Mouse (Mus musculus) intestine, embryonic 14.5 days (tissue): Measurements from ENCODE around the gene Apold1. TPM values are rescaled to one million over a fixed set of nuclear protein-coding genes. Genes with fewer than 3 reads are reported as not detected.
A peak's percentile ranks its signal among the peaks of the same experiment; 100 is the strongest.

ENCODE experiments used
- ATAC-seq: fragments of 200-750 bp; cut with Nextera tagmentation; replicated peaks from 2 replicates; pipeline ENCODE4 v1.8.0; 2017; ENCODE audit warnings: low read depth, moderate number of reproducible peaks, moderate TSS enrichment, moderate library complexity; ENCODE audit not compliant: low FRiP score, low TSS enrichment
- DNase-seq: peaks from one replicate; pipeline ENCODE4 v3.0.0-alpha.2; 2018; ENCODE audit warnings: low spot score
- H3K27ac ChIP-seq: fragments of 300-500 bp; sonication (generic); 2 replicates; pipeline ENCODE4 v1.5.1; 2014; ENCODE audit warnings: low read depth, mild to moderate bottlenecking, control low read depth
- H3K27me3 ChIP-seq: fragments of 300-500 bp; sonication (generic); replicated peaks from 2 replicates; pipeline ENCODE4 v1.6.1; 2014; ENCODE audit warnings: low read length, control low read depth; ENCODE audit not compliant: control insufficient read depth, insufficient read depth
- H3K36me3 ChIP-seq: fragments of 300-500 bp; sonication (generic); 2 replicates; pipeline ENCODE4 v1.6.1; 2014; ENCODE audit warnings: low read length, control low read depth; ENCODE audit not compliant: control insufficient read depth, insufficient read depth
- H3K4me1 ChIP-seq: fragments of 300-500 bp; sonication (generic); replicated peaks from 2 replicates; pipeline ENCODE4 v1.6.1; 2014; ENCODE audit warnings: low read length, control low read depth, mixed read lengths; ENCODE audit not compliant: control insufficient read depth, insufficient read depth
- H3K4me2 ChIP-seq: fragments of 300-500 bp; sonication (generic); 2 replicates; pipeline ENCODE4 v1.6.1; 2014; ENCODE audit warnings: low read length
- H3K4me3 ChIP-seq: fragments of 300-500 bp; sonication (generic); 2 replicates; pipeline ENCODE4 v1.5.1; 2014; ENCODE audit warnings: low read depth, low read length, control low read depth, mixed read lengths
- H3K9ac ChIP-seq: fragments of 300-500 bp; sonication (generic); 2 replicates; pipeline ENCODE4 v1.6.1; 2014; ENCODE audit warnings: mild to moderate bottlenecking, low read length
- H3K9me3 ChIP-seq: fragments of 300-500 bp; sonication (generic); 2 replicates; pipeline ENCODE4 v1.6.1; 2016; ENCODE audit warnings: low read length, control low read depth; ENCODE audit not compliant: control insufficient read depth
- WGBS: fragments of 180-500 bp; shearing (Covaris S2); extraction: QIAGEN DNeasy Blood & Tissue Kit; methylation state at CpG from one replicate; pipeline ENCODE4 v1.1.7; 2014; 5-methylcytosine and 5-hydroxymethylcytosine counted together
- polyA plus RNA-seq: library from polyadenylated mRNA; unstranded; fragments of >200 nt; fragmentation: Nextera tagmentation; extraction: Ambion mirVana; gene quantifications from 2 replicates; pipeline ENCODE4 v1.2.1, GENCODE M21; 2014

The Apold1 gene
- polyA plus RNA-seq, 1 experiment from 2014 or later: 3.2 TPM

DNA sequence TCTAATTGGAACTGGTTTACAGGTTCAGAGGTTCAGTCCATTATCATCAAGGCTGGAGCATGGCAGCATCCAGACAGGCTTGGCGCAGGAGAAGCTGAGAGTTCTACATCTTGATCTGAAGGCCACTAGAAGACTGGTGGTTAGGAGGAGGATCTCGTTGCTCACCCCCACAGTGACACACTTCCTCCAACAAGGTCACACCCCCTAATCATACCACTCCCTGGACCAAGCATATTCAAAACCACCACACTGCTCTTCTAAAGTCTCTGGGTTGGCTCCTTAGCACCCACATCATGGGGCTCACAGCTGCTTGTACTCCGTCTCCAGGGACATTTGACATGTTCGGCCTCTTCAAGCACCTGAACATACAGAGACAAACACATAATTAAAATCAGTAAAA lies 20.5 kb downstream of the Apold1 start:
- Histone ChIP-seq H3K27me3 (no peaks in the 10 kb centered on the region), H3K9ac (no peak overlapping the region), H3K4me2 (no peak overlapping the region), H3K9me3 (no peaks in the 10 kb centered on the region), H3K27ac (no peak overlapping the region), H3K4me1 (no peaks in the 10 kb centered on the region), H3K4me3 (no peak overlapping the region), H3K36me3 (no peaks in the 10 kb centered on the region)
- WGBS: 95% methylated on average over 4 of the region's 4 CpGs
- ATAC-seq (no peak), DNase-seq (no peak)

DNA sequence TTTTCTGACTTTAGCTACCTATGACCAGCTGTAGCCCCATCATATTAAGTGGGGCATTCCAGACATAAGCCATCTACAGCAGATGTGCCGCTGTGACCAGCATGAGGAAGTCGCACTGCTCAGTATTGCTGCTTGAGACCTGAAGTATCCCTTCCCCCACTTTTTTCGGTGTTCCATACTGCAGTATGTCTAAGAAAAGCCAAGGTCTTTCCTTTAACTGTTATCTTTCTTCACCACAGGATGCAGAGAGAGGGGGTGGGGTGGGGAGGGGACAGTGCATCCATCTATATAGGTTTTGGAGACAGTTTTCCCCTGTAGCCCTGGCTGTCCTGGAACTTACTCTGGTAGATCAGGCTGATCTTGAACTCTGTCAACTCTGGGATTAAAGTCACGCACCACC lies 24.9 kb downstream of the Apold1 start:
- H3K9ac ChIP-seq: no peak overlapping the region
- H3K27me3 ChIP-seq: no peaks in the 10 kb centered on the region
- H3K4me3 ChIP-seq: no peak overlapping the region
- no peak overlapping the region for H3K4me2 ChIP-seq
- no peaks in the 10 kb centered on the region for H3K36me3 ChIP-seq
- 88% methylated on average over 4 of the region's 4 CpGs for WGBS
- no peaks in the 10 kb centered on the region for H3K9me3 ChIP-seq
- DNase-seq (no peak), ATAC-seq (no peak)
- no peaks in the 10 kb centered on the region for H3K4me1 ChIP-seq
- H3K27ac ChIP-seq: no peak overlapping the region

GRCm38 (mm10) chr6:135011048-135011733 lies 29.7 kb downstream of the Apold1 start, which contains the start of gene Ddx47:
Ddx47 (plus strand) TSS chr6:135011612.
- Histone ChIP-seq H3K4me3 (peak within 1 kb of the TSS; percentile 99), H3K4me1 (peaks cover 4% of the 10 kb centered on the region; the same call in 1 of the 2 replicates), H3K9ac (peak within 1 kb of the TSS; percentile 85), H3K4me2 (peak within 1 kb of the TSS; percentile 96), H3K9me3 (no peaks in the 10 kb centered on the region), H3K36me3 (peaks cover 30% of the 10 kb centered on the region), H3K27ac (no peak within 1 kb of the TSS), H3K27me3 (no peaks in the 10 kb centered on the region)
- DNase-seq (peak; percentile 97), ATAC-seq (peak; percentile 90)
- 4% methylated on average over 19 of the region's 19 CpGs for WGBS

- Histone ChIP-seq H3K4me1 (peaks cover 4% of the 10 kb centered on the region; the same call in 1 of the 2 replicates), H3K27ac (no peak overlapping the region), H3K9me3 (no peaks in the 10 kb centered on the region), H3K27me3 (no peaks in the 10 kb centered on the region), H3K36me3 (peaks cover 35% of the 10 kb centered on the region), H3K4me3 (peak overlapping the region; percentile 99), H3K4me2 (peak overlapping the region; percentile 96), H3K9ac (peak overlapping the region; percentile 85)
- under 1% methylated on average over 14 of the region's 14 CpGs for WGBS
- DNase-seq: no peak
- no peak; the same call in none of the 2 replicates for ATAC-seq
These were observed 30.2 kb downstream of the Apold1 start for GRCm38 (mm10) chr6:135011734-135012116.

DNA sequence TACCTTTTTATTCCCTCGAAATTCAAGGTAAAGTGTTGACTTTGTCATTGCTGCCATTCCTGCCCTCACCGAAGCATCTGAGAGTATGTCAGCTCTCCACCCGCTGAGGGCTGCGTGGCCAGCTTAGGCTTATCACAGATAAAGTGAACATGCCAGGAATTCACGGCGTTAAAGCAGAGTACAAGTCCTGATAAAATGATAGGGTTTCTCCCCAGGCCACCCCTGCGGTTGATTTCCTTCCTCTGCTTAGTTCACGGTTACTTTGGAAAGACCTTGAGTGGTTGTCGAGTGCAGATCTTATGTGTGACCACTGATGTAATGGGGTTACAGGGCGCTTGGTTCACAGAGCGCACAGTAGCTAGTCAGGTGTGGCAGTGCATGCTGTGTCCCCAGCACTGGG lies 35.7 kb downstream of the Apold1 start:
- Histone ChIP-seq H3K27ac (no peak overlapping the region), H3K9me3 (no peaks in the 10 kb centered on the region), H3K27me3 (no peaks in the 10 kb centered on the region), H3K9ac (no peak overlapping the region), H3K4me2 (no peak overlapping the region), H3K36me3 (peaks cover 90% of the 10 kb centered on the region), H3K4me3 (no peak overlapping the region), H3K4me1 (peaks cover 2% of the 10 kb centered on the region; the same call in 1 of the 2 replicates)
- 91% methylated on average over 11 of the region's 11 CpGs for WGBS
- ATAC-seq: no peak
- no peak for DNase-seq

GRCm38 (mm10) chr6:135019564-135019963 lies 38.0 kb downstream of the Apold1 start:
- Histone ChIP-seq H3K9me3 (no peaks in the 10 kb centered on the region), H3K36me3 (peaks cover 100% of the 10 kb centered on the region), H3K9ac (no peak overlapping the region), H3K4me1 (no peaks in the 10 kb centered on the region), H3K27ac (no peak overlapping the region), H3K4me2 (no peak overlapping the region), H3K4me3 (no peak overlapping the region), H3K27me3 (no peaks in the 10 kb centered on the region)
- no peak for DNase-seq
- WGBS: 89% methylated on average over 10 of the region's 10 CpGs
- ATAC-seq: no peak

DNA sequence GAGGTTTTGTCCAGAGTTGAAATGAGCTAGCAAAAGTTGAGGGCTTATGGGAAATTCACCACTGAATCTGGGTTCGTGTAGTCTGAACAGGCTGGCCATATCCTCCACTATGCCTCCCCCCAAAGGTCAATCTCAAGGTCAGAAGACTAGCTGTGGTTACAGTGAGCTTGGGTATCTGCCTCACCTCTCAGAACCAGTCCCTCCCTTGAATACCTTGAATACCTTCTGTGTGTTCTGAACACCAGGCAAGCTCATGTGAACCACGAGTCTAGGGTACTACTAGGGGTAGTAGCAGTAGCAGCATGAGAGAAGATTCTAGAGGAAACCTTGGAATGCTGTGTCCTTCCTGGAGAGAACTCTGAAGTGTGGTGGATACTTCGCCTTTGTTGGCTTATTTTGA lies 40.1 kb downstream of the Apold1 start:
- WGBS: 82% methylated on average over 3 of the region's 3 CpGs
- Histone ChIP-seq H3K4me2 (no peak overlapping the region), H3K4me1 (no peaks in the 10 kb centered on the region), H3K4me3 (no peak overlapping the region), H3K27me3 (no peaks in the 10 kb centered on the region), H3K27ac (no peak overlapping the region), H3K9ac (no peak overlapping the region), H3K9me3 (no peaks in the 10 kb centered on the region), H3K36me3 (peaks cover 83% of the 10 kb centered on the region)
- ATAC-seq (no peak), DNase-seq (no peak)

GRCm38 (mm10) chr6:135023379-135023778 lies 41.9 kb downstream of the Apold1 start:
- no peak for DNase-seq
- 84% methylated on average over 14 of the region's 14 CpGs for WGBS
- peaks cover 65% of the 10 kb centered on the region for H3K36me3 ChIP-seq
- no peak overlapping the region for H3K4me3 ChIP-seq
- H3K4me1 ChIP-seq: no peaks in the 10 kb centered on the region
- H3K4me2 ChIP-seq: no peak overlapping the region
- H3K27ac ChIP-seq: no peak overlapping the region
- H3K9ac ChIP-seq: no peak overlapping the region
- H3K27me3 ChIP-seq: no peaks in the 10 kb centered on the region
- H3K9me3 ChIP-seq: no peaks in the 10 kb centered on the region
- peak; percentile 63 for ATAC-seq
